Mouse (Mus musculus) brain, embryonic 14.5 days (tissue): ENCODE measurements around the gene Stk11.

ENCODE experiments used
- CTCF ChIP-seq: fragments of 200-500 bp; IDR thresholded peaks from 2 replicates; pipeline ENCODE4 v1.5.1; 2012; ENCODE audit warnings: inconsistent platforms, mild to moderate bottlenecking, moderate library complexity, borderline replicate concordance; ENCODE audit not compliant: insufficient read depth, insufficient read length; ENCODE audit errors: extremely low read depth
- POLR2A ChIP-seq: fragments of 200-500 bp; IDR thresholded peaks from 2 replicates; pipeline ENCODE4 v1.6.1; 2012; ENCODE audit warnings: mild to moderate bottlenecking, inconsistent platforms, borderline replicate concordance; ENCODE audit not compliant: poor library complexity, insufficient read depth, insufficient read length, severe bottlenecking; ENCODE audit errors: extremely low read depth

DNA sequence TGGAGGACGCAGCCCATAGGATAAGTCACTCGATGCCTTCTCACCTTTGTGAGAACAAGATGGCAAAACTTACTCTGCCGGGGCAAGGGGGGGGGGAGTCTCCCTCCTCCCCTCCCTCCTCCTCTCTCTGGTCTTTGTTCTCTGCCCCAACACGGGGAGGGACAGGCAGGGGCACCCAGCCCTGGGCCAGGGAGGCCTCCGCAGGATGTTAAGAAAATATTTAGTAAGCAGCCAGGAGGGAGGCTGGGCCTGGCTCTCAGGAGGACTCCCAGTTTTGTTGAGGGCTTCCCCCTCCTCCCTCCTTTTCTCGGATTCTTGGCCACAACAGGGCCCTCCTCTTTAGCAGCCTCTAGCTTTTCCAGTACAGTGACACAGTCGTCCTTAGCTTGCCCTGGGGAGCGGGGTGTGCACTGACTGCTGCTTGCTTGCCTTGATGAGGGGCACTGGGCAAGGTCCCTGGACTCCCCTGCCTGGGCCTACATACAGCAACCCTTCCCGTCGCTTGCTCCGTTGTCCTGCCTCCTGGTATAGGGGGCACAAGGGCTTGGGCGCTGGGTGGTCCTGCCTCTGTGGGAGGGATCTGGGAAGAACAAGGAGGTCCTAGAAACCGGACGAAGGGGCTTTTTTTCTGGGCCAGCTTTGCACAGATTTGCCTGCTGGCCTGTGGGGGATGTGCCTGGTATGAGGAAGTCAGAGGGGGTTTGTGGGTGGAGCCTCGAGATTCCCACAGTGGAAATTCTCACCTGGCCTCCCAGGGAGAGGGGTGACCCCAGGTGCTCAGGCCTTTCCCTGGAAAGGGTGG, 36.7 kb downstream of the Stk11 start:
- no peak for TF ChIP-seq CTCF
- TF ChIP-seq POLR2A = no peak
